Mouse (Mus musculus): ENCODE data around the gene Stx12. TPM values are rescaled to one million over a fixed set of nuclear protein-coding genes. Genes with fewer than 3 reads are reported as not detected.

Gene Stx12
- polyA plus RNA-seq, 1 experiment from 2014 or later, result 53.7 TPM

DNA sequence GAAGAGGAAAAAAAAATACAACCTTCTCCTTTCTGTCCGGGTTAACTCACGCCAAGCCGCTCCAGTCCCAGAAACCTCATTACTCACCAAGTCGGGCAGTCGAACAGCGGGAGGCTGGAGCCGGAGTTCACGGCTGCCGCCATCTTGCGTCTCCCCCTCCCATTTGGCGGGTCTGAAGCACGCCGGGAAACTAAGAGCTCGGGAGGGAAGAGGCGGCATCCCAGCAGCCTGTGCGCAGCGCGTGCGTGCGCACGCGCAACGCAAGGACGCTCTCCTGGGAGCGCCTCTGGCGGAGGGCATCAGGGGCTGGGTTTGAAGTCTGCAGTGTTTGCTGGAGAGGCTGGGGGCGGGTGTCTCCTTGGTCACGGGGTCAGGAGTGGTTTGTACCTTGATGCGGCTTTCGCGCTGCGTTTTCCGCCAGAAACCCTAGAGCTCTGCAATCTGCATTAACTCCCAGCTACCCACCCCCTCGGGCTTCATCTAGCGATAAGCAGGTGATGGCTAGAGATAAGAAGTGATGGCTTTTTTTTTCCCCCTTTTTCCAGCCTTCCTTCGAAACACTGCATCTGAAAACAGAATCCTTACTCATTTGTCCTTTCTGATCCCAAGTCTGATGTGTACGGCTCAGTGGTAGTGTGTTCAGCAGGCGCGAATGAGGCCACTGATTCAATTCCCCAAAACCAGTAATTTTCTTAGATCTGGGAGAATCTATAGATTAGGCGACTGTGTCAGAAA, 41.2 kb downstream of the Stx12 start, which contains the start of gene Ppp1r8:
TSS of gene Ppp1r8 (minus strand) at position 200 of the 735 bp plus-strand sequence.
- peak; percentile 74 for TF ChIP-seq CTCF (IDR thresholded peaks at IDR 0.05; ENCODE audit: low read depth)
- peak within 1 kb of the TSS; percentile 56 for H3K9ac ChIP-seq (ENCODE audit: low read depth, low read length)
- H3K4me2 ChIP-seq (replicated peaks; ENCODE audit: low read depth), result peak within 1 kb of the TSS; percentile 81
- H3K9me3 ChIP-seq (ENCODE audit: control insufficient read depth), result no peaks in the 10 kb centered on the region
- no peaks in the 10 kb centered on the region for H3K27me3 ChIP-seq (replicated peaks; ENCODE audit: control insufficient read depth, insufficient read depth, low read length)
- H3K4me1 ChIP-seq (replicated peaks; ENCODE audit: control insufficient read depth, insufficient read depth, low read length), result 0 out of 2 replicates have a peak, but pooled peaks cover 3% of the 10 kb centered on the region
- H3K36me3 ChIP-seq (ENCODE audit: control insufficient read depth, insufficient read depth), result peaks cover 22% of the 10 kb centered on the region
- WGBS, result 1% methylated on average over 40 of the region's 40 CpGs
- H3K4me3 ChIP-seq (ENCODE audit: low read depth, low read length), result peak within 1 kb of the TSS; percentile 68
- 0 out of 2 replicates have a peak within 1 kb of the TSS, but pooled peaks have one; percentile 11 for H3K27ac ChIP-seq (ENCODE audit: low read depth, low read length)
- ATAC-seq, result peak; percentile 97

DNA sequence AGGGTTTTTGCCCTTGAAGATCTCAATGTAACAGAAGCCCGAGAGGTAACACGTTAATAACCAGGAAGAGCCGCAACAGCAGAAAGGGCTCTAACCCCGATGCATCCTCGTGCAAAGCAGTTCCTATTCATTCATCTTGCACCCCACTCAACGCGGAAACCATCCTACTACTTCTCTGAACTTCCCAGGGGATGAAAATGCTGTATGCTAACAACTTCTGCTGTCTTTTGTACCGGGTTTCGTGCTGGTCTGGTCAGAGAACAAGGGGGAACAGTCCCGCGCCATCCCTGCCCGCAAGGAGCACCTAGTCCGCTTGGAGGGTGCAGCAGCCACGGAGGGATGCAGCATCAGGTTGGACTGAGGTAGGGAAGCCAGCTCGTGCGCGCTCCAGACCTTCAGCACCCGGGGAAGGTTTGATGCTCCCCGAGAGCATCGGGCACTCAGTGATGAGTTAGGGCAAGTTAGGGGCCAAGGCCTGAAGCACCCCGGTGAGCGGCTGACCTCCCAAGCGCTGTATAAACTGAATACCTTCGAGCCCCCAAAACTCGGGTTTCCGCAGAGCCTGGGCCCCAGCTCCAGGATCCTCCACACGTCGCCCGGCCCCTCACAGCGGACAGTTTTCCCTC, 41.9 kb downstream of the Stx12 start:
- ATAC-seq, result no peak; the same call in 1 of the 2 replicates
- Histone ChIP-seq H3K36me3 (ENCODE audit: control insufficient read depth, insufficient read depth) (peaks cover 27% of the 10 kb centered on the region), H3K4me2 (replicated peaks; ENCODE audit: low read depth) (peak overlapping the region; percentile 81), H3K4me3 (ENCODE audit: low read depth, low read length) (peak overlapping the region; percentile 68), H3K27ac (ENCODE audit: low read depth, low read length) (0 out of 2 replicates have a peak overlapping the region, but pooled peaks have one; percentile 11), H3K9me3 (ENCODE audit: control insufficient read depth) (no peaks in the 10 kb centered on the region), H3K27me3 (replicated peaks; ENCODE audit: control insufficient read depth, insufficient read depth, low read length) (no peaks in the 10 kb centered on the region), H3K4me1 (replicated peaks; ENCODE audit: control insufficient read depth, insufficient read depth, low read length) (0 out of 2 replicates have a peak, but pooled peaks cover 3% of the 10 kb centered on the region), H3K9ac (ENCODE audit: low read depth, low read length) (peak overlapping the region; percentile 56)
- no peak for TF ChIP-seq CTCF (IDR thresholded peaks at IDR 0.05; ENCODE audit: low read depth)
- WGBS, result under 1% methylated on average over 30 of the region's 30 CpGs

DNA sequence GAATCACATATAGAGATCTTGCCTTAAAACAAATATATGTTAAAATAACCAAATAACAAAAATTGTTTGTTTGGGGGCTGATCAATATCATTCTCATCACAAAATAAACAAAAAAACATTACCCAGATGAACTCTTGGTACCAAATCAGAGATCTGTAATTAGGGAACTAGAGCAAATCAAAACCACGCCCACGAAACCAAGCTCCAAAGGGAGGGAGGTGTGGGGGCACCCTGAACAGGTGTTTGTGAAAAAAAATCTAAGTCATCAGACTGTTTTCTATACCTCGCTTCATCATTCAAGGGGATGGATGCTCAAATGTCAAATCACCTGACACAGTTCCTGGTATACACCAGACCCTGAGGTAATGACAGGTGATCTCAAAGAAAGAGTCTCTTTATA, 42.8 kb downstream of the Stx12 start:
- 60% methylated on average over 3 of the region's 3 CpGs for WGBS
- TF ChIP-seq CTCF (IDR thresholded peaks at IDR 0.05; ENCODE audit: low read depth), result no peak
- peaks cover 36% of the 10 kb centered on the region for H3K36me3 ChIP-seq (ENCODE audit: control insufficient read depth, insufficient read depth)
- no peak overlapping the region for H3K9ac ChIP-seq (ENCODE audit: low read depth, low read length)
- H3K4me1 ChIP-seq (replicated peaks; ENCODE audit: control insufficient read depth, insufficient read depth, low read length), result 0 out of 2 replicates have a peak, but pooled peaks cover 3% of the 10 kb centered on the region
- no peak overlapping the region for H3K27ac ChIP-seq (ENCODE audit: low read depth, low read length)
- H3K4me2 ChIP-seq (replicated peaks; ENCODE audit: low read depth), result peak overlapping the region; percentile 81; the same call in 1 of the 2 replicates
- no peaks in the 10 kb centered on the region for H3K27me3 ChIP-seq (replicated peaks; ENCODE audit: control insufficient read depth, insufficient read depth, low read length)
- no peak for ATAC-seq
- no peak overlapping the region for H3K4me3 ChIP-seq (ENCODE audit: low read depth, low read length)
- no peaks in the 10 kb centered on the region for H3K9me3 ChIP-seq (ENCODE audit: control insufficient read depth)

DNA sequence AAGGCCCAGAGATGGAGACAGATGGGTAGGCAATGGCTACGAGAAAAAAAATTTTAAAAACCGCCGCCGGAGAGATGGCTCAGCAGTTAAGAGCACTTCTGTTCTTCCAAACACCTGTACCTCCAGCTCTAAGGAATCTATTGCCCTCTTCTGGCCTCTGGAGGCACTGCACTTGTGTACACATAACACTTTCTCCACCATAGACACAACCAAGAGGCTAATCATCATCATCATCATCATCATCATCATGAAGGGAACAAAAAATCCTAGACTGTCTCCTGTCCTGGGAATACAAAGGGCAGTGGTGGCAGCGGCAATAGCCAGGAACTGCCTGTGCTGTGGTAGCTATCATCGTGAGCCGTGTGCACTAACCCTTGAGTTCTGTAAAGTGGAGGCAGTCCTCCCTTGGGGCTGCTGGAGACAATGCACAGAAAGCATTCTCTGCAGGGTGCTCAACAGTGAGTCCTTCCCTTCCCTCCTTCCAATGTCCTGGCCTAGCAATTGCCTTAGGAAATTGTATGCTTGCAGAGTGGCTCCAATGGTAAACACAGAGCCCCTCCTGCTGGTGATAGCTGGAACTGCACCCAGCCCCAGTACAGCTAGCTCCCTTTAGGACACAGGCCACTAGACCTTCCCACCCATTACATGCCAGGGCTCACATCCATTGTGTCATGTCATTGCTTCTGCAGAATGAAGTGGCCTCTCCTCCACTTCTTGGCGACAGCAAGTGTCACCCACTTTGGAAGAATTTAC, 60.5 kb downstream of the Stx12 start:
- Histone ChIP-seq H3K9me3 (ENCODE audit: control insufficient read depth) (no peaks in the 10 kb centered on the region), H3K27me3 (replicated peaks; ENCODE audit: control insufficient read depth, insufficient read depth, low read length) (no peaks in the 10 kb centered on the region), H3K4me1 (replicated peaks; ENCODE audit: control insufficient read depth, insufficient read depth, low read length) (no peaks in the 10 kb centered on the region), H3K4me3 (ENCODE audit: low read depth, low read length) (no peak overlapping the region), H3K9ac (ENCODE audit: low read depth, low read length) (no peak overlapping the region), H3K27ac (ENCODE audit: low read depth, low read length) (no peak overlapping the region), H3K36me3 (ENCODE audit: control insufficient read depth, insufficient read depth) (peaks cover 26% of the 10 kb centered on the region), H3K4me2 (replicated peaks; ENCODE audit: low read depth) (no peak overlapping the region)
- peak; percentile 87 for TF ChIP-seq CTCF (IDR thresholded peaks at IDR 0.05; ENCODE audit: low read depth)
- WGBS, result 70% methylated on average over 8 of the region's 8 CpGs
- ATAC-seq, result peak; percentile 43

DNA sequence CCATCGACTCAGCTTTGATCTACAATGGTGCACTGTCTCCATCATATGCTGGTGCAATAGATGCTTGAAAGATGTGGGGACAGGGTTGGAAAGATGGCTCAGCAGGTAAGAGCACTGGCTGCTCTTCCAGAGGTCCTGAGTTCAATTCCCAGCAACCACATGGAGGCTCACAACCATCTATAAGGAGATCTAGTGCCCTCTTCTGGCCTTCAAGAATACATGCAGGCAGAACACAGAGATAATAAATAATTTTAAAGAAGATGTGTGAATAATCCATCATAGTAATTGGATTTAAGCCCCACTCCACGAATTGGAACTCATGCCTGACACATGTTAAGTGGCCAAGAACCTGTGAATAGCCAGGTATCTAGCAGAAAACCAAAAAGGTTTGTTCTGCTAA, 65.9 kb downstream of the Stx12 start:
- no peak overlapping the region for H3K27ac ChIP-seq (ENCODE audit: low read depth, low read length)
- 52% methylated on average over 2 of the region's 2 CpGs for WGBS
- no peak for ATAC-seq
- 0 out of 2 replicates have a peak, but pooled peaks have one; percentile 10 for TF ChIP-seq CTCF (IDR thresholded peaks at IDR 0.05; ENCODE audit: low read depth)
- no peaks in the 10 kb centered on the region for H3K9me3 ChIP-seq (ENCODE audit: control insufficient read depth)
- no peak overlapping the region for H3K9ac ChIP-seq (ENCODE audit: low read depth, low read length)
- H3K4me1 ChIP-seq (replicated peaks; ENCODE audit: control insufficient read depth, insufficient read depth, low read length), result no peaks in the 10 kb centered on the region
- no peak overlapping the region for H3K4me2 ChIP-seq (replicated peaks; ENCODE audit: low read depth)
- H3K36me3 ChIP-seq (ENCODE audit: control insufficient read depth, insufficient read depth), result no peaks in the 10 kb centered on the region
- no peak overlapping the region for H3K4me3 ChIP-seq (ENCODE audit: low read depth, low read length)
- H3K27me3 ChIP-seq (replicated peaks; ENCODE audit: control insufficient read depth, insufficient read depth, low read length), result no peaks in the 10 kb centered on the region

DNA sequence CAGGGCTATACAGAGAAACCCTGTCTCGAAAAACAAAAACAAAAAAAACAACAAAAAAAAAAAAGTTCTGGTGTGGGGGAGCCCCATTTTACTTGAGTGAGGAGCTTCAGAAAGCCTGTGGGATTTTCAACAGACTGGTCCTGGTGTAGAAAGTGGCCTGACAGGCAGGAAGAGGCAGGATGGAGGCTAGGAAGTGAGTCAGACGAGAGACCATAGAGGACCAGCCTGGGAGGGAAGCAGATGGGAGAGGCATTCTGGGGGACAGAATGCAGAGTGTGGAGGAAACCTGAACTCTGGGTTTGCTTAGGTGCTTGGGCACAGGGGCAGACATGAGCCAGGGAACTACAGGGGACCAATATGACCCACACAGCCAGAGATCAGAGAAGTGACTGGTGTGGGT, 67.5 kb downstream of the Stx12 start:
- Histone ChIP-seq H3K36me3 (ENCODE audit: control insufficient read depth, insufficient read depth) (no peaks in the 10 kb centered on the region), H3K27ac (ENCODE audit: low read depth, low read length) (no peak overlapping the region), H3K9me3 (ENCODE audit: control insufficient read depth) (no peaks in the 10 kb centered on the region), H3K4me3 (ENCODE audit: low read depth, low read length) (no peak overlapping the region), H3K4me1 (replicated peaks; ENCODE audit: control insufficient read depth, insufficient read depth, low read length) (no peaks in the 10 kb centered on the region), H3K9ac (ENCODE audit: low read depth, low read length) (no peak overlapping the region), H3K4me2 (replicated peaks; ENCODE audit: low read depth) (no peak overlapping the region), H3K27me3 (replicated peaks; ENCODE audit: control insufficient read depth, insufficient read depth, low read length) (no peaks in the 10 kb centered on the region)
- WGBS, result 68% methylated on average over 2 of the region's 2 CpGs
- TF ChIP-seq CTCF (IDR thresholded peaks at IDR 0.05; ENCODE audit: low read depth), result no peak
- no peak for ATAC-seq
